ENCODE assay signal across 18 mouse cellular contexts in genomic region chr13:57686437-57686836, GRCm38 (mm10).
A peak's percentile ranks its signal among the peaks of the same experiment; 100 is the strongest.
DNase-seq lines count a peak whose midpoint lies in the region; TF ChIP-seq lines count a peak whose summit lies in the region.
"Had no signal": no experiment of that assay in that cellular context is flagged by ENCODE, and none has a peak within 500 bp of the region (broad histone marks: within the 10 kb centered on the region; RNA-seq: fewer than 3 reads in every experiment).

No protein-coding gene starts in this region.

- intact Hi-C loops in left cerebral cortex, adult 2 months (cut with DNase I): loop anchor here (5.0 kb wide), 1 partner anchor 69 kb away; no protein-coding TSS in a partner anchor

- H3K4me1 ChIP-seq in cortical plate, adult 2 months (ENCODE audit: control insufficient read depth, insufficient read depth, low read length): peaks cover 6% of the 10 kb centered on the region
- H3K4me1 ChIP-seq: forebrain, embryonic 13.5 days had no signal

- no peak for DNase-seq in left cerebral cortex, adult 2 months (ENCODE audit: extremely low spot score in 1 of 2, low spot score in 2 of 2)
- DNase-seq in left cerebral cortex, adult 11 months (ENCODE audit: low spot score): no peak
- peak; percentile 63 for DNase-seq in right cerebral cortex, adult 18-20 months
- DNase-seq in right cerebral cortex, postnatal 10 days (ENCODE audit: low spot score in 2 of 2): no peak
- no peak for DNase-seq in gastrocnemius, postnatal 4 days (ENCODE audit: low spot score in 2 of 2)
- DNase-seq: adrenal gland, postnatal 14 days; cerebellum, adult 18-20 months; cerebellum, adult 9-11 months; cerebellum, postnatal 36 days; forebrain, postnatal 0 days; gastrocnemius, postnatal 36 days; heart, adult 18-20 months; heart, postnatal 14 days had no signal

- peak overlapping the region; percentile 64 for H3K27ac ChIP-seq in left cerebral cortex, adult 2 months
- peak overlapping the region; percentile 68 for H3K27ac ChIP-seq in cortical plate, adult 2 months (ENCODE audit: insufficient read depth, low read length)
- H3K27ac ChIP-seq: embryonic facial prominence, embryonic 10.5 days; forebrain, embryonic 13.5 days; heart, embryonic 10.5 days; hindbrain, embryonic 13.5 days had no signal

- no peak for TF ChIP-seq CTCF in left cerebral cortex, adult 2 months (IDR thresholded peaks at IDR 0.05)
- no peak for TF ChIP-seq CTCF in cortical plate, adult 2 months (IDR thresholded peaks at IDR 0.05; ENCODE audit: extremely low read depth, insufficient read depth, low read length)

- H3K4me3 ChIP-seq in left cerebral cortex, adult 2 months: no peak overlapping the region
- H3K4me3 ChIP-seq in cortical plate, adult 2 months (ENCODE audit: insufficient read depth, low read length): no peak overlapping the region
- H3K4me3 ChIP-seq: embryonic facial prominence, embryonic 10.5 days; forebrain, embryonic 13.5 days; heart, embryonic 10.5 days; hindbrain, embryonic 13.5 days had no signal

- no peak for TF ChIP-seq POLR2A in cortical plate, adult 2 months (IDR thresholded peaks at IDR 0.05; ENCODE audit: extremely low read depth, insufficient read depth, low read length)
